In the genomic region with DNA sequence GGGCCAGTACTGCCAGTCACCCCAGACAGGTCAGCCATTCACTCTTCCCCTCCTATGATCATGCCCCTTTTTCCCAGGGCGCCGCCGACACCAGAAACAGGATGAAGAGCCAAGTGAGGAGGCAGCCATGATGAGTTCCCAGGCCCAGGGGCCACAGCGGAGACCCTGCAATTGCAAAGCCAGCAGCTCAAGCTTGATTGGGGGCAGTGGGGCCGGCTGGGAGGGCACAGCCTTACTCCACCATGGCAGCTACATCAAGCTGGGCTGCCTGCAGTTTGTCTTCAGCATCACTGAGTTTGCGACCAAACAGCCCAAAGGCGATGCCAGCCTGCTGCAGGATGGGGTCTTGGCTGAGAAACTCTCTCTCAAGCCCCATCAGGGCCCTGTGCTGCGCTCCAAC, we compare ENCODE assay signal across 21 mouse cellular contexts.
"Had no signal": no experiment of that assay in that cellular context is flagged by ENCODE, and none has a peak within 500 bp of the region (broad histone marks: within the 10 kb centered on the region; RNA-seq: fewer than 3 reads in every experiment).

No protein-coding gene starts in this region.

- H3K27me3 ChIP-seq: lung, embryonic 15.5 days; megakaryocyte, embryonic 14.5 days; neural tube, embryonic 13.5 days; neural tube, embryonic 15.5 days had no signal

- H3K4me3 ChIP-seq: lung, embryonic 15.5 days; megakaryocyte, embryonic 14.5 days; neural tube, embryonic 13.5 days; neural tube, embryonic 15.5 days had no signal

- H3K9me3 ChIP-seq: lung, embryonic 15.5 days; megakaryocyte, embryonic 14.5 days; neural tube, embryonic 13.5 days; neural tube, embryonic 15.5 days had no signal

- H3K27ac ChIP-seq: liver, embryonic 14.5 days; lung, embryonic 15.5 days; macrophage; neural tube, embryonic 13.5 days; neural tube, embryonic 15.5 days had no signal

- DNase-seq: liver, postnatal 0 days; lung, adult 2 months; lung, postnatal 14 days; lung, postnatal 36 days; midbrain, embryonic 14.5 days; retina, postnatal 1 day; right cerebral cortex, adult 18-20 months; right cerebral cortex, postnatal 25 days; right cerebral cortex, postnatal 4 days; spleen, adult 18-20 months; thymus, adult 18-20 months; thymus, postnatal 14 days; thymus, postnatal 36 days had no signal

- H3K4me2 ChIP-seq: lung, embryonic 15.5 days; midbrain, embryonic 11.5 days; neural tube, embryonic 13.5 days; neural tube, embryonic 15.5 days had no signal

- H3K9ac ChIP-seq: liver, embryonic 14.5 days; liver, postnatal 0 days; lung, embryonic 15.5 days; neural tube, embryonic 13.5 days; neural tube, embryonic 15.5 days had no signal

- ATAC-seq: liver, postnatal 0 days; lung, postnatal 0 days had no signal
